Mouse (Mus musculus) midbrain, embryonic 12.5 days (tissue): ENCODE results near the gene Slco2a1. TPM values are rescaled to one million over a fixed set of nuclear protein-coding genes. Genes with fewer than 3 reads are reported as not detected.

Source experiments
- ATAC-seq: fragments of 200-750 bp; cut with Nextera tagmentation; 2 replicates; pipeline ENCODE4 v1.8.0; 2017; ENCODE audit warnings: low read depth, moderate TSS enrichment, moderate library complexity; ENCODE audit not compliant: low FRiP score
- H3K27ac ChIP-seq: fragments of 300-500 bp; sonication (generic); replicated peaks from 2 replicates; pipeline ENCODE4 v1.5.1; 2016; ENCODE audit warnings: mild to moderate bottlenecking
- H3K27me3 ChIP-seq: fragments of 300-500 bp; sonication (generic); 2 replicates; pipeline ENCODE4 v1.6.1; 2016; ENCODE audit warnings: mild to moderate bottlenecking
- H3K36me3 ChIP-seq: fragments of 300-500 bp; sonication (generic); 2 replicates; pipeline ENCODE4 v1.6.1; 2016
- H3K4me1 ChIP-seq: fragments of 300-500 bp; sonication (generic); 2 replicates; pipeline ENCODE4 v1.6.1; 2016
- H3K4me2 ChIP-seq: fragments of 300-500 bp; sonication (generic); replicated peaks from 2 replicates; pipeline ENCODE4 v1.6.1; 2016; ENCODE audit warnings: mild to moderate bottlenecking, moderate library complexity
- H3K4me3 ChIP-seq: fragments of 300-500 bp; sonication (generic); 2 replicates; pipeline ENCODE4 v1.5.1; 2016; ENCODE audit warnings: mild to moderate bottlenecking
- H3K9ac ChIP-seq: fragments of 300-500 bp; sonication (generic); replicated peaks from 2 replicates; pipeline ENCODE4 v1.6.1; 2016; ENCODE audit warnings: mild to moderate bottlenecking, moderate library complexity
- H3K9me3 ChIP-seq: fragments of 300-500 bp; sonication (generic); 2 replicates; pipeline ENCODE4 v1.6.1; 2016; ENCODE audit warnings: mild to moderate bottlenecking
- WGBS: fragments of 180-500 bp; shearing (Covaris S2); methylation state at CpG from one replicate; pipeline ENCODE4 v1.1.7; 2016; 5-methylcytosine and 5-hydroxymethylcytosine counted together
- polyA plus RNA-seq: library from polyadenylated mRNA; unstranded; fragments of >200 nt; fragmentation: Nextera tagmentation; extraction: Ambion mirVana; gene quantifications from 2 replicates; pipeline ENCODE4 v1.2.1, GENCODE M21; 2016

Gene Slco2a1
- polyA plus RNA-seq, 1 experiment from 2014 or later, result 0.79 TPM

DNA sequence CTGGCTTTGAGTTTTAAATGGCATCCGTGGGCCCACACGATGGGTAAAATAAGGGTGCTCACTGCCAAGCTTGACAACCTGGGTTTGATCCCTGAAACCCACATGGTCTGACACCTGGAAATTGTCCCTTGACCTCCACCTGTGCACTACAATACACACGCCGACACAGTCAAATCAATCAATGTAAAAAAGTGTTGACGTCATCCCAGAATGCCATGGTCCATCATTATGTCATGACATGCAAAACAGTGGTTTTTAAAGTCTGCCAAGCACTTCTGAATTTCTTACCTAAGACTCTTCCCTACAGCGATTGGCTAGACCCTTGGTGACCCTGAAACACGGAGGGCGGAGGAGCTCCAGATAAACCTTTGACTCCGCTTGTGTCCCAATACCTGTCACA, 23.9 kb upstream of the Slco2a1 start:
- no peak for ATAC-seq
- Histone ChIP-seq H3K4me1 (peaks cover 11% of the 10 kb centered on the region), H3K27ac (no peak overlapping the region), H3K27me3 (no peaks in the 10 kb centered on the region; the same call in 1 of the 2 replicates), H3K9me3 (no peaks in the 10 kb centered on the region), H3K9ac (no peak overlapping the region), H3K4me2 (no peak overlapping the region), H3K36me3 (no peaks in the 10 kb centered on the region), H3K4me3 (no peak overlapping the region)
- 91% methylated on average over 9 of the region's 9 CpGs for WGBS

DNA sequence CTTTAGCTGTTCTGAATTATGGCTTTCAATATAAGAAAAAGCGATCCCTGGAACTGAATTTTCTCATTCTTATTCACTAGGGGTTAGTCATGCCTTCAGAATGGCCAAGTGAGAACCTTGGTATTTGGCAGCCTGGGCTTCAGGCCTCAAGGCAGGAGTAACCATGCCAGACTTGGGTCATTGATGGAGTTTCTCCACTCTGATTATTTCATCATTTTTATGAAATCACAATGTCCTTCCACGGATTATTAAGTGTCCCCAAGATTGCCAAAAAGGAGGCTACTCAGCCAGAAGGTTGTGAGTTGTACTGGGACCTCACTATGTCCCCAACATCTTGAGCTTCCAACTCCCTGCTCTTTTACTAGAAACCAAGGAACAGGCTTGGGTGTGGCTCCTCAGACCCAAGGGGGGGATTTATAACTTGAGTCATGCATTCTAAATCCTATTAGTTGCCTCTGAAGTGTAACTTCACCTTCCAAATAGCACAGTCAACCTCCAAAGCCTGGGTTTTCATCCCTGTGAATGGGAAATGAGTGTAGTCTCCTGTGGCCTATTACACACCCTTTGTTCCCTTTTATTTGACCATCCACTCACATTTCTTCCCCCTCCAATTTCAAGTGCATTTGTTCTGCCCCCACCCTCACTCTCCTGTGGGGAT, 16.0 kb upstream of the Slco2a1 start:
- no peaks in the 10 kb centered on the region for H3K9me3 ChIP-seq
- H3K4me2 ChIP-seq, result no peak overlapping the region
- ATAC-seq, result no peak
- peaks cover 5% of the 10 kb centered on the region; the same call in 1 of the 2 replicates for H3K4me1 ChIP-seq
- no peak overlapping the region for H3K4me3 ChIP-seq
- H3K36me3 ChIP-seq, result no peaks in the 10 kb centered on the region
- no peak overlapping the region for H3K27ac ChIP-seq
- H3K9ac ChIP-seq, result no peak overlapping the region
- 87% methylated on average over 2 of the region's 2 CpGs for WGBS
- H3K27me3 ChIP-seq, result no peaks in the 10 kb centered on the region

DNA sequence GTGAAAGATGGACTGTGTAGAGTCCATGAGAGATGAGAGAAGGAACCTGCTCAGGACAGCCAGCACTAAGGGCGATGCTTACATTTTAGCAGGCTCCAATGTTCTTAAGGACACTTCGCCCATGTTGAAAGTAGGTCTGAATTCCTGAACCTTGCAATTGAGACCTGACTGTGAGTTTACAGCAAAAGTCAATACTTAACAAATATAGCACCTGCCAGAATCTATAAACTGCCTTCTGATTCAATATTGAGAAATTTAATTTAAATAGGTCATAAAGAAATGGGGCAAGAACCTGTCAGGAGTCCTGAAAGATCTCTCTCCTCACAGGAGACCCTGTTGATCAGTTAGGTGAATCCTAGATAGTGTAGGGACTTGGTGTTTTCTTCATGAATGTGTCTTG, 12.6 kb upstream of the Slco2a1 start:
- Histone ChIP-seq H3K4me3 (no peak overlapping the region), H3K4me1 (peaks cover 5% of the 10 kb centered on the region; the same call in 1 of the 2 replicates), H3K27ac (no peak overlapping the region), H3K4me2 (no peak overlapping the region), H3K9ac (no peak overlapping the region), H3K9me3 (no peaks in the 10 kb centered on the region), H3K27me3 (no peaks in the 10 kb centered on the region), H3K36me3 (no peaks in the 10 kb centered on the region)
- 91% methylated on average over 2 of the region's 2 CpGs for WGBS
- ATAC-seq, result no peak

DNA sequence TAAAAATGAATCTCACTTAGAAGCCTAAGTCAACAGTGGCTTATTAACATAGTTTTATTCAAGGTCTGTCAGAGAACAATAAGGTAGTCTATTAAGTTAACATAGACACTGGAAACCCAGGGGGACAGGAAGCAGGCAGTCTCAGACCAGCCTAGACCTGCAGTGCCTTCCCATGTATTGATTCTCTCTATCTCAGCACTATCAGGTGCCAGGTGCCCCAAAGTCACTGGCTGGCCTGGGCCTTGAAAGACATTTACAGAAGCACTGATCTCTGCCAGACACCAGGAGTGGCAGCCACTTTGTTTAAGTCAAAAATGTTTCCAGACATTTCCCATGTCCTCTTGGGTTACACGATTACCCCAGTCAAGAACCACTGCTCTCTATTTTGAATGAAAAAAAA, 11.4 kb upstream of the Slco2a1 start:
- no peak for ATAC-seq
- H3K4me1 ChIP-seq, result peaks cover 5% of the 10 kb centered on the region; the same call in 1 of the 2 replicates
- no peak overlapping the region for H3K27ac ChIP-seq
- H3K4me2 ChIP-seq, result no peak overlapping the region
- H3K27me3 ChIP-seq, result no peaks in the 10 kb centered on the region
- WGBS, result 90% methylated on average over 1 of the region's 1 CpGs
- H3K4me3 ChIP-seq, result no peak overlapping the region
- no peaks in the 10 kb centered on the region for H3K36me3 ChIP-seq
- no peak overlapping the region for H3K9ac ChIP-seq
- H3K9me3 ChIP-seq, result no peaks in the 10 kb centered on the region

DNA sequence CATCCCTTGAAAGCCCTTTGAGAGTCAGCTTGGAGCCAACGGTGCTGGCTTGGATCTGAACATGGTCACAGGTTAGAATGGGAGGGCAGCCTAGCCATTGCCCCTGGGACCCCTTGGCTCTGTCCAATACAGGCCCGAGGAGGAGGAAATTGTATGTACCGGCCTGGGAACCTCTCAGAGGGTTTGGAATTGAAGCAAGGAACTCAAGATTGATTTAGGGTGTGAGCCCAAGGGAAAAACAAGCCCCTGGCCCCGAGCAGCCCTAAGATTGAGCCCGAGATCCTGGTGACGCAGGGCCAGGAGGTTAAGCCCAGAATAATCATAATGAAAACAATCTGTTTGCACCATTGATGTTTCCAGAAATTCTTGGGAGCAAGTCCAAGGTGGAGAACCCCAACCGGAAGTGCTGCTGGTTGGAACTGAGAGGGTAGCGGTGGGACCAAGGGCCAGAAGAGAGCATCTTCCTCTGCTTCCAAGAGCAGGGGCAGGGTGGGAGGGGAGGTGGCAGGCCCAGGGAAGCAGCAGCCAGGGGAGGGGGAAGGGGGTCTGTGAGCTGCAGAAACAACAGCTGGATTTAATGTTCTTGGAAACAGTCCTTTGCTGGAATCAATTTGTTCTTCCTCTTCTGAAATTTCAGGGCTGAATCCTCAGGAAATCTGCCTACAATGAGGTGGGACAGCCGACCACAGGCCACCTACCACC, 10.6 kb upstream of the Slco2a1 start:
- H3K27ac ChIP-seq, result no peak overlapping the region
- no peak overlapping the region for H3K4me3 ChIP-seq
- peaks cover 5% of the 10 kb centered on the region; the same call in 1 of the 2 replicates for H3K4me1 ChIP-seq
- no peaks in the 10 kb centered on the region for H3K27me3 ChIP-seq
- no peak overlapping the region for H3K9ac ChIP-seq
- H3K36me3 ChIP-seq, result no peaks in the 10 kb centered on the region
- no peaks in the 10 kb centered on the region for H3K9me3 ChIP-seq
- ATAC-seq, result no peak
- H3K4me2 ChIP-seq, result no peak overlapping the region
- WGBS, result 73% methylated on average over 9 of the region's 9 CpGs

DNA sequence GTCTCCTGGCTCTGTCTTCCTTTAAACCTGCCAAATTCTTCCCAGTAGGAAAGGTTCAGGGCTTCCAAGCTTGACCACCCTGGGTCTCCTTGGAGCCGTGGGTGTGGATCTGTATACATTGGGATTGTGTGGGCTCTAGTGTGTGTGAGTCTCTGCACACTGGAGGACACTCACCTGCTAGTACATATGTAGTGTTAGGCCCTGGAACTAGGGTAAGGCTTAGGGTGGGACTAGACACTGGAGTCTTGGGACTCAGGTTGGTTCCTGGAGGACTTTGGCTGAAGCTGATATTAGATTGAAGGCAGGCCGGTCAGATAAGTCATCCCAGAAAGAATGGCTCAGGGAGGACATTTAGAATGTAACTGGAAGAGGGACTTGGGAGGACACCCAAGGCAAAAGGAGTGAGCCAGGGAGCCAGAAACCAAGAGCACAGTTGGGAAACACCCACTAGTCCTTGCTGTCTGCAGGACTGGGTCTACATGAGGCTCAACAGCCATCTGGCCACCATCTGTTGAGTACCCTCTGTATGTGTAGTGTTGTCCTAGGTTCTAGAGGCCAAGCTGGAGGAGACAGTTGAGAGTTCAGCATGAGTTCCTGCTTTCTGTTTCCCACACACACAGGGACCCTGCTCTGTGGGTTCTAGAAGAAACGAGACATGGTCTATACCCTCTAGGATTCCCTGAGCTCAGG, 9.4 kb upstream of the Slco2a1 start:
- Histone ChIP-seq H3K27ac (no peak overlapping the region), H3K9ac (no peak overlapping the region), H3K9me3 (no peaks in the 10 kb centered on the region), H3K4me2 (no peak overlapping the region), H3K27me3 (no peaks in the 10 kb centered on the region), H3K4me1 (peaks cover 5% of the 10 kb centered on the region; the same call in 1 of the 2 replicates), H3K4me3 (no peak overlapping the region), H3K36me3 (no peaks in the 10 kb centered on the region)
- no peak for ATAC-seq
- WGBS, result 87% methylated on average over 3 of the region's 3 CpGs

DNA sequence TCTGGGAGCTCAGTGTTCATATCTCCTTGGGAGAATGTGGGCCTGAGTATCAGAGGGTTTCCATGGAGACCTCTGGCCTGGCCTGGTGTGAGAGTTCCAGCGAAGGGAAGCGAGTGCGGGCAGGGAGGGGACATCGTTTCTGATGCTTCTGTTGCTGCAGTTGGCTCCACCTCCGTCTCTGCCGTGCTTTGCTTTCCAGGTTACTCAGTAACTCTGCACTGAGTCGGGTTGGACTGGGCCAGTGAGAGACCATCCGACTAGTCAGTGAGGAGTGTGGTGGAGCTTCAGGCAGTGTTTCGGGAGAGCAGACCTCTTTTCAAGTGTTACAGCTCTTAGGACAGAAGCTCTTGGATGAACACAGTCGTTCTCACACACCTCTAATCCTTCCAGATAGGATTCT, 8.6 kb upstream of the Slco2a1 start:
- no peak overlapping the region for H3K4me2 ChIP-seq

DNA sequence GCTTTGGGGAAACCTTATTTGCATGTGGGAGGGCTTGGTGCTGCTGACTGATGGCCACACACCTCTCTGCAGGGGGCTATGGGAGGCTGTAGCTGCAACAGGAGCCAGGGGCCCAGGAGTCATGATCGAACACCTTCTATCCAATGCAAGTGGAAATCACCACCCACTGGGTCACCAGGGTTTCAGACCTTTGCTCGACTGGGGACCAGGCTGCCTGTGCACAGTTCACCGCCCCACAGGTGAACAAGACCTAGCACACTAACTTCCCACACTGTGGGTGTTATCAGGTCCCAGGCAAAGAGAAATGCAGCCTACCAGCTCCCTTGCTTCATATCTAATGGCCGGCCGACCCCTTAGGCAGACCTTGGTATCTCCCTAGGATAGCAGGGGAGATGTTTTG, 8.1 kb upstream of the Slco2a1 start:
- Histone ChIP-seq H3K27me3 (no peaks in the 10 kb centered on the region), H3K9ac (no peak overlapping the region), H3K9me3 (no peaks in the 10 kb centered on the region), H3K4me1 (peaks cover 5% of the 10 kb centered on the region; the same call in 1 of the 2 replicates), H3K4me3 (no peak overlapping the region), H3K36me3 (no peaks in the 10 kb centered on the region), H3K4me2 (no peak overlapping the region), H3K27ac (no peak overlapping the region)
- no peak for ATAC-seq
- 93% methylated on average over 5 of the region's 5 CpGs for WGBS

More for the DNA sequence above, 8.6 kb upstream of the Slco2a1 start:
- no peak overlapping the region for H3K27ac ChIP-seq
- H3K4me1 ChIP-seq, result peaks cover 5% of the 10 kb centered on the region; the same call in 1 of the 2 replicates
- no peaks in the 10 kb centered on the region for H3K36me3 ChIP-seq
- H3K9ac ChIP-seq, result no peak overlapping the region
- WGBS, result 69% methylated on average over 10 of the region's 10 CpGs
- H3K4me3 ChIP-seq, result no peak overlapping the region
- H3K9me3 ChIP-seq, result no peaks in the 10 kb centered on the region
- H3K27me3 ChIP-seq, result no peaks in the 10 kb centered on the region
- ATAC-seq, result no peak

DNA sequence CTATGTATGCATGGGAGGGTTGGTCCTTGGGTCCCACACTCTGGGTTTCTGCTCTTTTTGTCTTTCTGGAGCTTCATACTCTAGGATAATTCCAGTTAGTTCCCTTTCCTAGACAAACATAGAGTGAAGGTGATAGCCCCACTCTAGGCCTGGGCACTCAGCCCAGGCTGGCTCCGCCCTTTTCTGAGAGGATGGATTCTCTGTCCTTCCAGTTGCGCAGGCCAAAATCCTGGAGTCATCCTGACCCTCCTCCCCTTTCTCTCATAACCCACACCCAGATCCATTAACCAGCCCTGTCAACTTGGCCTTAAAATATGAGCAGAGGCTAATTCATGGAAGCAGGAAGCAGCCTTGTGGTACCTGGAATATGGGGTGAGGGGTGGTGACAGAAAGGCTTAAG, 6.7 kb upstream of the Slco2a1 start:
- H3K9ac ChIP-seq, result no peak overlapping the region
- no peak overlapping the region for H3K4me2 ChIP-seq
- no peaks in the 10 kb centered on the region for H3K36me3 ChIP-seq
- 94% methylated on average over 2 of the region's 2 CpGs for WGBS
- no peaks in the 10 kb centered on the region for H3K9me3 ChIP-seq
- no peaks in the 10 kb centered on the region for H3K4me1 ChIP-seq
- no peaks in the 10 kb centered on the region for H3K27me3 ChIP-seq
- no peak overlapping the region for H3K27ac ChIP-seq
- ATAC-seq, result no peak
- no peak overlapping the region for H3K4me3 ChIP-seq

DNA sequence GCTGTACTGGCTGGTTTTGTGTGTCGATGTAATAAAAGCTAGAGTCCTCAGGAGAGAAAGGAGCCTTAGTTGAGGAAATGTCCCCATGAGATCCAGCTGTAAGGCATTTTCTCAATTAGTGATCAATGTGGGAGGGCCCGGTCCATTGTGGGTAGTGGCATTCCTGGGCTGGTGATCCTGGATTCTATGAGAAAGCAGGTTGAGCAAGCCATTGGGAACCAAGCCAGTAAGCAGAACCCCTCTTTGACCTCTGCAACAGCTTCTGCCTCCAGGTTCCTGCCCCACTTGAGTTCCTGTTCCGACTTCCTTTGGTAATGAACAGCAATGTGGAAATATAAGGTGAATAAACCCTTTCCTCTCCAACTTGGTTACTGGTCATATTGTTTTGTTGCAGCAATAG, 6.1 kb upstream of the Slco2a1 start:
- WGBS, result 88% methylated on average over 3 of the region's 3 CpGs
- Histone ChIP-seq H3K36me3 (no peaks in the 10 kb centered on the region), H3K4me1 (no peaks in the 10 kb centered on the region), H3K4me3 (no peak overlapping the region), H3K9ac (no peak overlapping the region), H3K27me3 (no peaks in the 10 kb centered on the region), H3K27ac (no peak overlapping the region), H3K9me3 (no peaks in the 10 kb centered on the region), H3K4me2 (no peak overlapping the region)
- no peak for ATAC-seq

DNA sequence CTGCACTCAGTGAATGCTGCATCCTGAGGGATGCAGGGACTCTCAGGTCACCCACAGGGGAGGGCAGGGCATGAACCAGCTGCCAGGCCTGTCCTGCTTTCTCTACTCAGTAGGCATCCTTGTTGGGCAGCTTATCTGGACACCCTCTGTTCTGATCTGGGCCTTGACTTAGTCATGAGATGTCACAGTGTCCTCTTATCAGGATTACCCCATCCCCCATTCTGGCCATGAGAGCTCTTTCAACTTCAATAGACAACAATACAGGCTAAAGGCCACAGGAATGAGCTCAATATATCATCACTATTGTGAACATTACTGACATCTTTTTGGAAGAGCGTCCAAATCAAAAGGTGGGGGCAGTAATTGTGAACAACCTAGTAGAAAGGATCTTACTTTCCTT, 3.4 kb upstream of the Slco2a1 start:
- H3K4me2 ChIP-seq, result no peak overlapping the region
- H3K36me3 ChIP-seq, result no peaks in the 10 kb centered on the region
- no peak for ATAC-seq
- H3K9me3 ChIP-seq, result no peaks in the 10 kb centered on the region
- 82% methylated on average over 1 of the region's 1 CpGs for WGBS
- no peaks in the 10 kb centered on the region for H3K27me3 ChIP-seq
- no peak overlapping the region for H3K9ac ChIP-seq
- H3K4me1 ChIP-seq, result peaks cover 5% of the 10 kb centered on the region; the same call in 1 of the 2 replicates
- no peak overlapping the region for H3K4me3 ChIP-seq
- no peak overlapping the region for H3K27ac ChIP-seq

DNA sequence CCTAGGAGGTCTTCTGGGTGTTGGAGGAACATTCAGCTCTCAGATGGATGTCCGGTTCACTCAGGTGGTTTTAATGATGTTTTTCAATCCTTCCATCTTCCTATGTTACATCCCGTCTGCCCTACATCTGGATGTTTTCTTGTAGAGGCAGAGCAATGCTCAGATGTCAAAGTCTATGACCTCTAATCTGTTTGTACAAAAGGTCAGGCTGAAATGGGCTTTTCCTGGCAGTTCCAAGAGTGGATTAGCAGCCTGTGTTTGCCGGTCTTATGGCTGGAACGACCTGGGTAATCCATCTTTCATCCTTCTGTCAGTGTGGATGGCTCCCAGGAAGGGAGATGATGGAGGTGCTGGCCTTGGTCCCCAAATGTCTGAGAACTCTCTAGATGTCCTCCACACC, 2.6 kb upstream of the Slco2a1 start:
- Histone ChIP-seq H3K27ac (no peak overlapping the region), H3K4me2 (no peak overlapping the region), H3K36me3 (no peaks in the 10 kb centered on the region), H3K9me3 (no peaks in the 10 kb centered on the region), H3K9ac (no peak overlapping the region), H3K4me3 (no peak overlapping the region), H3K27me3 (no peaks in the 10 kb centered on the region), H3K4me1 (peaks cover 13% of the 10 kb centered on the region; the same call in 1 of the 2 replicates)
- no peak for ATAC-seq
- WGBS, result 40% methylated on average over 4 of the region's 4 CpGs
